ENCODE assay signal across 10 mouse cellular contexts in genomic region chr15:85678351-85678895, GRCm38 (mm10). TPM values are rescaled to one million over a fixed set of nuclear protein-coding genes. Genes with fewer than 3 reads are reported as not detected.
DNase-seq lines count a peak whose midpoint lies in the region; ATAC-seq lines count a peak whose summit lies in the region.
"Had no signal": no experiment of that assay in that cellular context is flagged by ENCODE, and none has a peak within 500 bp of the region (broad histone marks: within the 10 kb centered on the region; RNA-seq: fewer than 3 reads in every experiment).

No protein-coding gene starts in this region.

- no peak overlapping the region for H3K9ac ChIP-seq in kidney, embryonic 15.5 days
- H3K9ac ChIP-seq in midbrain, embryonic 15.5 days: no peak overlapping the region; the same call in 1 of the 2 replicates

- H3K9me3 ChIP-seq in kidney, embryonic 15.5 days (replicated peaks): no peaks in the 10 kb centered on the region
- H3K9me3 ChIP-seq in midbrain, embryonic 15.5 days: no peaks in the 10 kb centered on the region

- H3K4me1 ChIP-seq in kidney, embryonic 15.5 days: peaks cover 72% of the 10 kb centered on the region
- H3K4me1 ChIP-seq in midbrain, embryonic 15.5 days: peaks cover 63% of the 10 kb centered on the region

- H3K27ac ChIP-seq in kidney, embryonic 15.5 days: 0 out of 2 replicates have a peak overlapping the region, but pooled peaks have one; percentile 32
- peak overlapping the region; percentile 74 for H3K27ac ChIP-seq in midbrain, embryonic 15.5 days

- no peak overlapping the region for H3K4me2 ChIP-seq in kidney, embryonic 15.5 days
- H3K4me2 ChIP-seq in midbrain, embryonic 15.5 days: peak overlapping the region; percentile 37

- peaks cover 50% of the 10 kb centered on the region for H3K36me3 ChIP-seq in kidney, embryonic 15.5 days
- H3K36me3 ChIP-seq in midbrain, embryonic 15.5 days (replicated peaks): 0 out of 2 replicates have a peak, but pooled peaks cover 3% of the 10 kb centered on the region

- peak; percentile 61 to 66 for DNase-seq in cerebellum, adult 18-20 months
- DNase-seq in cerebellum, postnatal 4 days (ENCODE audit: low spot score in 2 of 2): no peak
- no peak for DNase-seq in kidney, postnatal 14 days
- peak; percentile 75 for DNase-seq in cerebellum, adult 9-11 months
- no peak for DNase-seq in thymus, postnatal 25 days
- no peak for DNase-seq in ovary, adult 18-20 months (ENCODE audit: low spot score)
- DNase-seq: lung, postnatal 10 days; retina, postnatal 1 day had no signal

- no peak overlapping the region for H3K4me3 ChIP-seq in kidney, embryonic 15.5 days (replicated peaks)
- peak overlapping the region; percentile 12 for H3K4me3 ChIP-seq in midbrain, embryonic 15.5 days

- no peaks in the 10 kb centered on the region for H3K27me3 ChIP-seq in kidney, embryonic 15.5 days
- peaks cover 7% of the 10 kb centered on the region; the same call in 1 of the 2 replicates for H3K27me3 ChIP-seq in midbrain, embryonic 15.5 days (replicated peaks)

- WGBS in kidney, embryonic 15.5 days: 88% methylated on average over 15 of the region's 15 CpGs
- 85% methylated on average over 15 of the region's 15 CpGs for WGBS in midbrain, embryonic 15.5 days

- no peak for ATAC-seq in kidney, embryonic 15.5 days (replicated peaks; ENCODE audit: low FRiP score)
- no peak; the same call in 1 of the 2 replicates for ATAC-seq in midbrain, embryonic 15.5 days (replicated peaks)

RNA-seq across cellular contexts. Expression of gene Ppara, which starts 56.4 kb away (rescaled TPM):
- 3.9 and 5.0 TPM in 2 replicates for polyA plus RNA-seq in kidney, embryonic 15.5 days (2015; fragmentation: Nextera tagmentation; extraction: Ambion mirVana)
- 1.3 and 2.2 TPM in 2 replicates for polyA plus RNA-seq in midbrain, embryonic 15.5 days (2015; fragmentation: Nextera tagmentation; extraction: Ambion mirVana)

Comparison
In these comparisons a context has a peak if more than half of its experiments do, and no peak if none do; other contexts are left out.
1. DNase-seq: peak in cerebellum, adult 18-20 months (2 of 2) and cerebellum, adult 9-11 months (single experiment); none in cerebellum, postnatal 4 days (0 of 2), kidney, postnatal 14 days (single experiment), thymus, postnatal 25 days (single experiment) and ovary, adult 18-20 months (single experiment).